Mouse (Mus musculus) embryonic facial prominence, embryonic 13.5 days (tissue): Measurements from ENCODE around the gene Cnih1. TPM values are rescaled to one million over a fixed set of nuclear protein-coding genes. Genes with fewer than 3 reads are reported as not detected.

Source experiments
- polyA plus RNA-seq: library from polyadenylated mRNA; unstranded; fragments of >200 nt; fragmentation: Nextera tagmentation; extraction: Ambion mirVana; gene quantifications from 2 replicates; pipeline ENCODE4 v1.2.1, GENCODE M21; 2015

Cnih1 gene
- polyA plus RNA-seq, 1 experiment from 2014 or later = 196 TPM

Other genes with a start within 250 kb of the Cnih1 start
- gene Cdkn3, start 27.9 kb downstream of the Cnih1 start, polyA plus RNA-seq = 45.6 and 51.3 TPM in 2 replicates
- gene Gmfb, start 33.8 kb upstream of the Cnih1 start, polyA plus RNA-seq = 70.9 and 83.4 TPM in 2 replicates
- 20.1 and 23.5 TPM in 2 replicates for gene Cgrrf1, start 43.7 kb upstream of the Cnih1 start, polyA plus RNA-seq
- gene Samd4, start 94.4 kb upstream of the Cnih1 start, polyA plus RNA-seq = 10.2 and 12.3 TPM in 2 replicates